Mouse (Mus musculus): ENCODE results near the gene Gle1.

DNA sequence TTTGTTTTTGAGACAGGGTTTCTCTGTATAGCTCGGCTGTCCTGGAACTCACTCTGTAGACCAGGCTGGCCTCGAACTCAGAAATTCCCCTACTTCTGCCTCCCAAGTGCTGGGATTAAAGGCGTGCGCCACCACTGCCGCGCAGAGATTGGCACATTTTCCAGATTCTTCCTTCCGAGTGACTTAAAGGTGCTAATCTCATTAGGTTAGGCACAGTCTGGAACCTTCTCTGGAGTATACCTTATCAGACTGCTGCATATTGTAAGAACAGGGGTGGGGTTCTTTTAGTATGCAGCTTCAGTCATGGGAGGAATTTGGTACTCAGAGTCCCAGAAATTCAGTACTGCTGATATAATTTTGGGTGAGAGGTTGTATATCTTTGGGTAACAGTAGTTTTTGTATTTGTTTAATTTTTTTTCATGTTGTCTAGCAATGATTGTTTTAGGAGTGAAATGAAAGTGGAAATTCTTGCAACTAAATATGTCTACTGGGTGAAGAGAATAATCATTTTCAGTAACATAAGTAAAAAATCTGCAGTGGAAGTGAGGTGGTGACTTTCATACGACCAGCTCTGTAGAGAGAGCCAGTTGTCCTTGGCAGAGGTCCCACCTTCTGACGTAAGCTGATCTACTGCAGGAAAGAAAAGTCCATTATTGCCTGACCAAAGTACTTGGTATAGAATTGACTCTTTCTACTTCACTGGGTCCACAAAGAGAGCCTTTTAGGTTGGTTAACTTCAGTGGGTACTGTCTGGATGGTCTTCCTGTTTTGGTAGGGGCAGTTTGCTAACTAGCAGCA is 36.8 kb downstream of the Gle1 start:
- TF ChIP-seq CTCF (IDR thresholded peaks at IDR 0.05; ENCODE audit: insufficient read depth, low read length): no peak
- no peak for TF ChIP-seq POLR2A (IDR thresholded peaks at IDR 0.05; ENCODE audit: borderline replicate concordance, extremely low read depth, low read depth, low read length)
